Mouse (Mus musculus): Measurements from ENCODE around the gene Tmem222.

DNA sequence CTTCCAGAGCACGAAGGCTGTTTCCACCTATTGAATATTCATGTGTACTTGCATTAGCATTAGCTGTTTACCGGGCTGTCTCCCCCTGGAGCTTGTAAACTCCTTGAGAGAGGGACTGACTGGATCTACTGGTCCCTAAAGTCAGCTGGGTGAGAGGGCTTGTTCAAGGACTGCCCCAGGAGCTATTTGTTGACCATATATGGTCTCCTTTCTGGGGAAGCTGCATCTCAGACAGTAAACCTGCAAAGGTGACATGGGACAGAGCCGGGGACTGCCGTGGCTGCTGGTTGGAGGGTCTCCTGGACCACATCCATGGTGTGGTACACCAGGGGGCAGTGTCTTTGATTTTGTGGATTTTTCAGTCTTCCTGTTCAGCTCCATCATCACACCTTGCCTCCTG, 5.1 kb upstream of the Tmem222 start:
- TF ChIP-seq CTCF (IDR thresholded peaks at IDR 0.05; ENCODE audit: low read depth, low read length) = no peak
- no peak for TF ChIP-seq POLR2AphosphoS5 (IDR thresholded peaks at IDR 0.05; ENCODE audit: insufficient replicate concordance, low read depth, low read length)
- no peak for TF ChIP-seq GATA1 (IDR thresholded peaks at IDR 0.05; ENCODE audit: borderline replicate concordance, low read length)
- no peak for TF ChIP-seq TAL1 (conservative IDR thresholded peaks at IDR 0.05; ENCODE audit: low read depth, low read length)
- no peak for TF ChIP-seq GATA2 (IDR thresholded peaks at IDR 0.05; ENCODE audit: borderline replicate concordance, low read depth, low read length)
